Mouse (Mus musculus): ENCODE results near the gene Wasf3. TPM values are rescaled to one million over a fixed set of nuclear protein-coding genes. Genes with fewer than 3 reads are reported as not detected.

Gene Wasf3
- polyA plus RNA-seq, 1 experiment from 2014 or later, result 4.1 TPM

- Histone ChIP-seq H3K27ac (no peak overlapping the region), H3K27me3 (ENCODE audit: low read depth, poor library complexity, severe bottlenecking) (no peaks in the 10 kb centered on the region), H3K4me1 (no peaks in the 10 kb centered on the region), H3K4me3 (no peak overlapping the region), H3K9me3 (replicated peaks) (no peaks in the 10 kb centered on the region), H3K36me3 (peaks cover 7% of the 10 kb centered on the region)
- 91% methylated on average over 6 of the region's 6 CpGs for WGBS
- no peak for DNase-seq (ENCODE audit: low spot score)
Observed at GRCm38 (mm10) chr5:146432476-146432875, 47.7 kb downstream of the Wasf3 start.

GRCm38 (mm10) chr5:146435316-146435715 lies 50.5 kb downstream of the Wasf3 start:
- Histone ChIP-seq H3K27me3 (ENCODE audit: low read depth, poor library complexity, severe bottlenecking) (no peaks in the 10 kb centered on the region), H3K36me3 (peaks cover 31% of the 10 kb centered on the region), H3K9me3 (replicated peaks) (no peaks in the 10 kb centered on the region), H3K27ac (no peak overlapping the region), H3K4me1 (no peaks in the 10 kb centered on the region), H3K4me3 (no peak overlapping the region)
- no peak for DNase-seq (ENCODE audit: low spot score)
- WGBS, result 97% methylated on average over 16 of the region's 16 CpGs

GRCm38 (mm10) chr5:146436796-146437195 lies 52.0 kb downstream of the Wasf3 start:
- 97% methylated on average over 11 of the region's 11 CpGs for WGBS
- peaks cover 34% of the 10 kb centered on the region for H3K36me3 ChIP-seq

GRCm38 (mm10) chr5:146439152-146439781 lies 54.5 kb downstream of the Wasf3 start:
- Histone ChIP-seq H3K36me3 (peaks cover 34% of the 10 kb centered on the region), H3K9me3 (replicated peaks) (no peaks in the 10 kb centered on the region), H3K4me1 (no peaks in the 10 kb centered on the region), H3K27ac (no peak overlapping the region), H3K27me3 (ENCODE audit: low read depth, poor library complexity, severe bottlenecking) (no peaks in the 10 kb centered on the region), H3K4me3 (no peak overlapping the region)
- 94% methylated on average over 7 of the region's 7 CpGs for WGBS
- no peak for DNase-seq (ENCODE audit: low spot score)

More at GRCm38 (mm10) chr5:146436796-146437195, 52.0 kb downstream of the Wasf3 start:
- DNase-seq (ENCODE audit: low spot score), result no peak
- Histone ChIP-seq H3K27ac (no peak overlapping the region), H3K27me3 (ENCODE audit: low read depth, poor library complexity, severe bottlenecking) (no peaks in the 10 kb centered on the region), H3K4me3 (no peak overlapping the region), H3K4me1 (no peaks in the 10 kb centered on the region), H3K9me3 (replicated peaks) (no peaks in the 10 kb centered on the region)

- H3K4me3 ChIP-seq, result no peak overlapping the region
- no peaks in the 10 kb centered on the region for H3K9me3 ChIP-seq (replicated peaks)
- H3K4me1 ChIP-seq, result no peaks in the 10 kb centered on the region
- H3K36me3 ChIP-seq, result peaks cover 34% of the 10 kb centered on the region
- no peaks in the 10 kb centered on the region for H3K27me3 ChIP-seq (ENCODE audit: low read depth, poor library complexity, severe bottlenecking)
- no peak overlapping the region for H3K27ac ChIP-seq
- no peak for DNase-seq (ENCODE audit: low spot score)
- WGBS, result 97% methylated on average over 5 of the region's 5 CpGs
Observed at GRCm38 (mm10) chr5:146440273-146440672, 55.5 kb downstream of the Wasf3 start.

GRCm38 (mm10) chr5:146442767-146443166 lies 58.0 kb downstream of the Wasf3 start:
- Histone ChIP-seq H3K4me3 (no peak overlapping the region), H3K9me3 (replicated peaks) (no peaks in the 10 kb centered on the region), H3K27me3 (ENCODE audit: low read depth, poor library complexity, severe bottlenecking) (no peaks in the 10 kb centered on the region), H3K36me3 (peaks cover 27% of the 10 kb centered on the region), H3K27ac (no peak overlapping the region), H3K4me1 (no peaks in the 10 kb centered on the region)
- no peak for DNase-seq (ENCODE audit: low spot score)
- WGBS, result 90% methylated on average over 2 of the region's 2 CpGs

GRCm38 (mm10) chr5:146446633-146447032 lies 61.8 kb downstream of the Wasf3 start:
- Histone ChIP-seq H3K27ac (no peak overlapping the region), H3K9me3 (replicated peaks) (no peaks in the 10 kb centered on the region), H3K4me1 (no peaks in the 10 kb centered on the region), H3K36me3 (0 out of 2 replicates have a peak, but pooled peaks cover 1% of the 10 kb centered on the region), H3K4me3 (no peak overlapping the region), H3K27me3 (ENCODE audit: low read depth, poor library complexity, severe bottlenecking) (no peaks in the 10 kb centered on the region)
- no peak for DNase-seq (ENCODE audit: low spot score)
- WGBS, result 92% methylated on average over 2 of the region's 2 CpGs

GRCm38 (mm10) chr5:146451592-146452254 lies 66.9 kb downstream of the Wasf3 start:
- Histone ChIP-seq H3K4me3 (no peak overlapping the region), H3K27me3 (ENCODE audit: low read depth, poor library complexity, severe bottlenecking) (no peaks in the 10 kb centered on the region), H3K4me1 (no peaks in the 10 kb centered on the region), H3K9me3 (replicated peaks) (no peaks in the 10 kb centered on the region), H3K36me3 (0 out of 2 replicates have a peak, but pooled peaks cover 13% of the 10 kb centered on the region), H3K27ac (no peak overlapping the region)
- WGBS, result 74% methylated on average over 11 of the region's 11 CpGs
- DNase-seq (ENCODE audit: low spot score), result no peak

GRCm38 (mm10) chr5:146453556-146453955 lies 68.8 kb downstream of the Wasf3 start:
- H3K27me3 ChIP-seq (ENCODE audit: low read depth, poor library complexity, severe bottlenecking), result no peaks in the 10 kb centered on the region
- peaks cover 16% of the 10 kb centered on the region; the same call in 1 of the 2 replicates for H3K36me3 ChIP-seq
- no peak overlapping the region for H3K27ac ChIP-seq
- no peak overlapping the region for H3K4me3 ChIP-seq
- 94% methylated on average over 6 of the region's 6 CpGs for WGBS
- no peaks in the 10 kb centered on the region for H3K4me1 ChIP-seq
- H3K9me3 ChIP-seq (replicated peaks), result no peaks in the 10 kb centered on the region
- DNase-seq (ENCODE audit: low spot score), result no peak

GRCm38 (mm10) chr5:146461612-146462011 lies 76.8 kb downstream of the Wasf3 start:
- WGBS, result 88% methylated on average over 8 of the region's 8 CpGs
- no peaks in the 10 kb centered on the region for H3K27me3 ChIP-seq (ENCODE audit: low read depth, poor library complexity, severe bottlenecking)
- no peaks in the 10 kb centered on the region for H3K4me1 ChIP-seq
- peaks cover 15% of the 10 kb centered on the region; the same call in 1 of the 2 replicates for H3K36me3 ChIP-seq
- no peak for DNase-seq (ENCODE audit: low spot score)
- H3K9me3 ChIP-seq (replicated peaks), result no peaks in the 10 kb centered on the region
- no peak overlapping the region for H3K4me3 ChIP-seq
- no peak overlapping the region for H3K27ac ChIP-seq

GRCm38 (mm10) chr5:146466663-146467062 lies 81.9 kb downstream of the Wasf3 start:
- Histone ChIP-seq H3K9me3 (replicated peaks) (no peaks in the 10 kb centered on the region), H3K36me3 (peaks cover 5% of the 10 kb centered on the region; the same call in 1 of the 2 replicates), H3K27ac (no peak overlapping the region), H3K4me1 (no peaks in the 10 kb centered on the region), H3K4me3 (no peak overlapping the region), H3K27me3 (ENCODE audit: low read depth, poor library complexity, severe bottlenecking) (no peaks in the 10 kb centered on the region)
- WGBS, result 95% methylated on average over 19 of the region's 19 CpGs
- DNase-seq (ENCODE audit: low spot score), result no peak

- no peak overlapping the region for H3K27ac ChIP-seq
- H3K27me3 ChIP-seq (ENCODE audit: low read depth, poor library complexity, severe bottlenecking), result no peaks in the 10 kb centered on the region
- DNase-seq (ENCODE audit: low spot score), result no peak
- 92% methylated on average over 9 of the region's 9 CpGs for WGBS
- no peaks in the 10 kb centered on the region for H3K4me1 ChIP-seq
- H3K36me3 ChIP-seq, result peaks cover 5% of the 10 kb centered on the region; the same call in 1 of the 2 replicates
- no peak overlapping the region for H3K4me3 ChIP-seq
- H3K9me3 ChIP-seq (replicated peaks), result no peaks in the 10 kb centered on the region
Observed at GRCm38 (mm10) chr5:146468311-146468710, 83.5 kb downstream of the Wasf3 start.

GRCm38 (mm10) chr5:146470821-146471220 lies 86.0 kb downstream of the Wasf3 start:
- Histone ChIP-seq H3K4me3 (no peak overlapping the region), H3K27me3 (ENCODE audit: low read depth, poor library complexity, severe bottlenecking) (no peaks in the 10 kb centered on the region), H3K4me1 (no peaks in the 10 kb centered on the region), H3K27ac (no peak overlapping the region), H3K9me3 (replicated peaks) (no peaks in the 10 kb centered on the region), H3K36me3 (peaks cover 5% of the 10 kb centered on the region; the same call in 1 of the 2 replicates)
- no peak for DNase-seq (ENCODE audit: low spot score)
- 89% methylated on average over 9 of the region's 9 CpGs for WGBS

Measured in limb, embryonic 10.5 days (tissue).